Mouse (Mus musculus): ENCODE data around the gene Cxadr. TPM values are rescaled to one million over a fixed set of nuclear protein-coding genes. Genes with fewer than 3 reads are reported as not detected.
A peak's percentile ranks its signal among the peaks of the same experiment; 100 is the strongest.

The Cxadr gene
- polyA plus RNA-seq, 1 experiment from 2014 or later = 37.7 TPM

DNA sequence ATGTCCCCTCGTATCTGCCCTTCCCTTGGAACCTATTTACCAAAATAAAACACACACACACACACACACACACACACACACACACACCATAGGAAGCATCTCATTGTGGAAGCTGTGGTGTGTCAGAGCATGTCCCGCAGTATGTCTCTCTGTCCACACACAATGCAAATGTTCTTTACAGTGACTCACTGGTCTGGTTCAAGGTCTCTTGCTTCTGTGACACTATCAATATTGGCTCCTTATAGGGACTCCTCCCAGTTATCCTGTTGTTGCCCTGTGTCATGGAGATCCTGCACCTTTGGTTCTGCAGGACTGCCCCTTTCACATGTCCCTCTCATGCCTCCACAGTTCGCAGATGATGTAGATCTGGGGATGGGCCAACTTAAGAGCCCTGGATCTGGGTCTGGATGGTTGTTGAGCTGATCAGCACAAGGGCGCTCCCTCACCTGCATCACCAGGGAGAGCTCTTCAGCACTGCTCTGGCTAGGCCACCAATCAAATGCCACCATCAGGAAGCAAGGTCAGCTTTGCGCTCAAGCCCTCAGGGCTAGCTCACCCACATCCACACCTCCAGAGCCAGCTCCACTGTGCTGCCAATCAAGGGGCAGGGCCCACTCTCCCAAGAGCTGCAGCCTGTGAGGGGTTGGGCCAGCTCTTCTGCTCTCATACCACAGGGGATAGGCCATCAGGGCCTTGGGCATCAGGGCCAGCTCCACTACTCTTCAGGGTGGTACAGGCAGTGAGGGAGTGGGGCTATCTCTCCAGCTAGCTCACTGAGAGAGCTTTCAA, 21.0 kb upstream of the Cxadr start:
- no peaks in the 10 kb centered on the region for H3K9me3 ChIP-seq
- ATAC-seq (ENCODE audit: insufficient number of reproducible peaks, insufficient read depth, low FRiP score, low TSS enrichment) = 0 out of 2 replicates have a peak, but pooled peaks have one; percentile 15
- H3K4me1 ChIP-seq = no peaks in the 10 kb centered on the region
- WGBS = 86% methylated on average over 5 of the region's 5 CpGs
- no peak overlapping the region for H3K4me3 ChIP-seq
- H3K4me2 ChIP-seq (replicated peaks) = no peak overlapping the region
- no peaks in the 10 kb centered on the region for H3K36me3 ChIP-seq
- no peak overlapping the region for H3K27ac ChIP-seq
- H3K27me3 ChIP-seq = no peaks in the 10 kb centered on the region
- no peak overlapping the region for H3K9ac ChIP-seq

DNA sequence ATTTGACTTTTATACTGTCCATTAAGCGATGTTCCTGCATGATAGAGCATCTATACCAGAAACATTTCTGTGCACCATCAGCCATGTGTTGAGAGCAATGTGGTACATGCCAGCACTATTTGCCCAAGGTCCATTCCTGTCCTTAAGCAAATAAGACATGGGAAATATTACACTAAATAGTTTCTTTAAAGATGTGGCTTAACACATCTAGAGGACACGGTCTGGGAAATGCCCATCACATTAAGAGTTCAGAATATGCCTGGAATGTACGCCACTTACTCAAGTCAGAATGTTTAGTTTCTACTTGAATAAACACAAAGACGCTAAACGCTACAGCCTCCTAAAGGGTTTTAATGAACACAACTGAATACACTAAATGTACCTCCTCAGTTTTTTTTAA, 18.1 kb upstream of the Cxadr start:
- ATAC-seq (ENCODE audit: insufficient number of reproducible peaks, insufficient read depth, low FRiP score, low TSS enrichment) = no peak

DNA sequence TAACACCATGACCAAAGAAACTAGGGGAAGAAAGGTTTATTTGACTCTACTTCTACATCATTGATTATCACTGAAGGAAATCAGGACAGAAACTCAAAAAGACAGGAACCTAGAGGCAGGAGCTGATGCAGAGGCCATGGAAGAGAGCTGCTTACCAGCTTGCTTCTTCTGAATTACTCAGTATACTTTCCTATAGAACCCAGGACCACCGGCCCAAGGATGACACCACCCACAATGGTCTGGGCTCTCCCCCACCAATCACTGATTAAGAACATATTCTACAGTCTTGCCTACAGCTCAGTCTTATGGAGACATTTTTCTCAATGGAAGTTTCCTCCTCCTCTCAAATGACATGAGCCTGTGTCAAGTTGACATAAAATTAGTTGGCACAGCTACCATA, 7.2 kb upstream of the Cxadr start:
- no peak overlapping the region for H3K4me3 ChIP-seq
- WGBS = 83% methylated on average over 1 of the region's 1 CpGs
- no peak overlapping the region for H3K9ac ChIP-seq
- H3K36me3 ChIP-seq = no peaks in the 10 kb centered on the region
- no peak overlapping the region for H3K4me2 ChIP-seq (replicated peaks)
- H3K27ac ChIP-seq = no peak overlapping the region
- no peaks in the 10 kb centered on the region for H3K4me1 ChIP-seq
- H3K9me3 ChIP-seq = no peaks in the 10 kb centered on the region
- ATAC-seq (ENCODE audit: insufficient number of reproducible peaks, insufficient read depth, low FRiP score, low TSS enrichment) = no peak
- H3K27me3 ChIP-seq = no peaks in the 10 kb centered on the region

More for the DNA sequence above, 18.1 kb upstream of the Cxadr start:
- Histone ChIP-seq H3K27me3 (no peaks in the 10 kb centered on the region), H3K4me1 (no peaks in the 10 kb centered on the region), H3K9me3 (no peaks in the 10 kb centered on the region), H3K27ac (no peak overlapping the region), H3K4me2 (replicated peaks) (no peak overlapping the region), H3K4me3 (no peak overlapping the region), H3K36me3 (no peaks in the 10 kb centered on the region), H3K9ac (no peak overlapping the region)
- WGBS = 70% methylated on average over 5 of the region's 5 CpGs

DNA sequence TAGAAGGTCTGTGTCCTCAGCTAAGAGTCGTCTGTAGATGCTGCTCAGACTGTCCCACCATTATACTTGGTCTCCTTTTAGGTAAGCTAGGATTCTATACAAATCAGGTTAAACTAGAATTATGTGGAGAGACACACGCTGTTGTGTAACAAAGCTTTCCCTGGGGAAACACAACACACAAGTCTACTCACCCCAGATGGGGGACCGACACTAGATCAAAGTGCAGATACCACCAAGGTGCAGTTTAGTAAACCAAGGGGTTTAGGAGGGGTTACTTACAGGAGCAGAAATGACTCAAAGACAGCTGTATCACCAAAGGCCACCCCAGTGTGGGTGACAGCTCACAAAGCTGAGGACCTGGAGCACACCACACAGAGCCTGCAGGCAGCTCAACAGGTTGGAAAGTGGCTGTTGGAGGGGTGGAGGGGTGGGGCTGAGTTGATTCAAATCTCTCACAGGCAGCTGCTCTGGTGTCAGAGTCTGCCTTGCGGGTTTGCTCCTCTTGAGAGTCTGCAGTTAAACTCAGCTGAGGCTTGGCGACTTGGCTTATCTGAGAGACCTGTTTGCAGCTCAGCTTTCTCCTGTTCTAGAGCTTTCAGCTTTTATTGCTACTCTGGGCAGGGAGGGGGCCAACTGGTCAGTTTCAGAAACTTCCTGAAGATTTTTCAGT, 6.5 kb upstream of the Cxadr start:
- no peak overlapping the region for H3K4me3 ChIP-seq
- no peaks in the 10 kb centered on the region for H3K36me3 ChIP-seq
- no peak for ATAC-seq (ENCODE audit: insufficient number of reproducible peaks, insufficient read depth, low FRiP score, low TSS enrichment)
- H3K27me3 ChIP-seq = no peaks in the 10 kb centered on the region
- no peak overlapping the region for H3K27ac ChIP-seq
- H3K4me1 ChIP-seq = no peaks in the 10 kb centered on the region
- H3K4me2 ChIP-seq (replicated peaks) = no peak overlapping the region
- 43% methylated on average over 5 of the region's 5 CpGs for WGBS
- no peak overlapping the region for H3K9ac ChIP-seq
- no peaks in the 10 kb centered on the region for H3K9me3 ChIP-seq

DNA sequence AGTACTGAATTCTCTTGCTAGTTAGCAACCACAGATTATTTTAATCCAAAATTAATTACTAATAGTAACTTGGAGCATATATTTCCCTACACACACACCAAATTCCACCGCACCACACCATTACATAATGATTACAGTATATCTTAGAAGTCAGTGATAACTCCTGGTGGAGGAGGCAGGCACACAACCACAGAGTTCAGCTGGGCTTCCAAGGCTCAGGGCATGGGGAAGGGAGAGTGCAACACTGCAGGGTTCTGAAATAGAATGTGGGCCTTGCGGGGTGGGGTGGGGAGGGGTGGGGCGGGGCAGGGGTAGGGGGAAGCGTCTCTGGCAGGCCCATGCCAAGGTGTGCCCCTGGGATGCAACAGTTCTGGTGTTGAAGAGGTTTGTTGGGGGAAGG, 5.7 kb upstream of the Cxadr start:
- H3K27ac ChIP-seq = no peak overlapping the region
- WGBS = 65% methylated on average over 4 of the region's 4 CpGs
- no peaks in the 10 kb centered on the region for H3K4me1 ChIP-seq
- H3K9ac ChIP-seq = no peak overlapping the region
- H3K4me3 ChIP-seq = no peak overlapping the region
- 0 out of 2 replicates have a peak, but pooled peaks cover 8% of the 10 kb centered on the region for H3K27me3 ChIP-seq
- ATAC-seq (ENCODE audit: insufficient number of reproducible peaks, insufficient read depth, low FRiP score, low TSS enrichment) = no peak
- no peaks in the 10 kb centered on the region for H3K36me3 ChIP-seq
- H3K4me2 ChIP-seq (replicated peaks) = no peak overlapping the region
- no peaks in the 10 kb centered on the region for H3K9me3 ChIP-seq

DNA sequence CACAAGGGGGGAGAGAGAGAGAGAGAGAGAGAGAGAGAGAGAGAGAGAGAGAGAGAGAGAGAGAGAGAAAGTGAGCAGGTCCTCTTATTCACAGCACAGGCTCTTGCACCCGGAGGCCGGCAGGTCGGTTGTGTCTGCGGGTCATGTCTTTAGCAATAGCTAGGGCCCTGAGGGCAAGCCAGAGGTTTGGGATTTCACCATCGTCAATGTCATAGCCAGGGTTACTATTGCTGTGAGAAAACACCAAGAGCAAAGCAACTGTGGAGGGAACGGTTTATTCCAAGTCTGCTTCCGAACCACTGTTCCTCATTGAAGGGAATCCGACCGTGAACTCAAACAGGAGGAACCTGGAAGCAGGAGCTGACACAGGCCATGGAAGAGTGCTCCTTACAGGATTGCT, 5.2 kb upstream of the Cxadr start:
- 0 out of 2 replicates have a peak, but pooled peaks cover 8% of the 10 kb centered on the region for H3K27me3 ChIP-seq
- ATAC-seq (ENCODE audit: insufficient number of reproducible peaks, insufficient read depth, low FRiP score, low TSS enrichment) = no peak
- no peak overlapping the region for H3K4me2 ChIP-seq (replicated peaks)
- no peak overlapping the region for H3K27ac ChIP-seq
- no peaks in the 10 kb centered on the region for H3K4me1 ChIP-seq
- 65% methylated on average over 9 of the region's 9 CpGs for WGBS
- no peak overlapping the region for H3K4me3 ChIP-seq
- H3K9ac ChIP-seq = no peak overlapping the region
- H3K9me3 ChIP-seq = no peaks in the 10 kb centered on the region
- no peaks in the 10 kb centered on the region for H3K36me3 ChIP-seq

DNA sequence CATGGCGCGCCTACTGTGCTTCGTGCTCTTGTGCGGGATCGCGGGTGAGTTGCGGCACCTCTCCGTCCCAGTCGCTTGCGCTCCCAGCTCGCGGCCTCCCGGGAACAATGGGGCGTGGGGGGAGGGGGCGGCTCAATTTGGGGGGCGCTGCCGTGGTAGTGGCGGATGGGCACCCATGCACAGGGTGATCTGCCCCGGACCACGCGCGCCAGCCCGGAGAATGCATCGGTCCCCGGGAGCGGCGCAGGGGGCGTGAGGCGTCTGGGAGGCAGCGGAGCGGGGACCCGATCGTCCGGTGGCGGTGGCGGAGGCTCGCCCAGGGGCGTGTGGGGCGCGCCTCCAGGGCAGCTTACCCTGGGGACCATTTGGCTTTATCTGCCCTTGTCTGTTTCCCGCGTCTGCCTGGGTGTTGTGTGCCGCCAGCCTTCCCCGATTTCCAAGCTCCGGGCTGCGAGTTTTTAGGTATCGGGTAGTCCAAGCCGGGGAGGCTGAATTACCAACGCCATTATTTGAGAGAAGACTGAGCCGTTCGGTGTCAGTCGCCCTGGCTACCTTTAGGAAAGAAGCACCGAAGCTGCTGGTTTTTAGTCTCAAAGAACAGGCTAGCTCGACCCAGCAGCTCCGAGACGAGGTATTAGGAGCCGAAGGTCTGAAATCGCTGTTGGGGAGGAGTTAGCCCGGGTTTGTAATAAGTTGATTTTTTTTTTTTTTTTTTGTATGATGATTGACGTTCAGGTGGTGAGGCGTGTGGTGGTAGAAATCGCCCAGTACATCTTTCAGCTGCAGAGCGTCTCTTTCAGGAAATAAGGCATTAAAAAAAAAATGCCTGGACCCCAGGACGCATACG, 765 bp downstream of the Cxadr start:
- Histone ChIP-seq H3K9ac (peak overlapping the region; percentile 80), H3K4me2 (replicated peaks) (peak overlapping the region; percentile 78), H3K27me3 (0 out of 2 replicates have a peak, but pooled peaks cover 8% of the 10 kb centered on the region), H3K27ac (peak overlapping the region; percentile 73), H3K36me3 (0 out of 2 replicates have a peak, but pooled peaks cover 5% of the 10 kb centered on the region), H3K9me3 (no peaks in the 10 kb centered on the region), H3K4me1 (no peaks in the 10 kb centered on the region), H3K4me3 (peak overlapping the region; percentile 81)
- WGBS = under 1% methylated on average over 63 of the region's 65 CpGs
- peak; percentile 70 for ATAC-seq (ENCODE audit: insufficient number of reproducible peaks, insufficient read depth, low FRiP score, low TSS enrichment)

DNA sequence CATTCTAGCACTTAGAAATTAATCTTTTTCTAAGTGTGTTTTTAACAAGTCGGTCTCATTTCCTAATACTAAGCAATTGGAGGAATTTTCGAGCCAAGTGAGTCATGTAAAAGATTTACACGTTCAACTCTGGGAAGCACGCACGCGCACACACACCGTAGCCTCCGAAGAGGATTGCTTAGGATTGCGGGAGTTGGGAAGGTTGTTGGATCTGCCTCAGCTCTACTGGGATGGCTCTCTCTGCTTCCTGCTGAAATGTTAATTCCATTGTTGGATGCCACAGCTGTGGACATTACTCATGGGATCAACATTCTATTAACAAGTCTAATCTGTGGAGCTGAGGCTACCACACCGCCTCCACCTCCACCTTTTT, 1.4 kb downstream of the Cxadr start:
- WGBS = 7% methylated on average over 10 of the region's 10 CpGs
- H3K36me3 ChIP-seq = 0 out of 2 replicates have a peak, but pooled peaks cover 5% of the 10 kb centered on the region
- no peaks in the 10 kb centered on the region for H3K4me1 ChIP-seq
- H3K4me3 ChIP-seq = peak overlapping the region; percentile 81
- H3K27ac ChIP-seq = no peak overlapping the region
- H3K4me2 ChIP-seq (replicated peaks) = peak overlapping the region; percentile 78
- H3K27me3 ChIP-seq = 0 out of 2 replicates have a peak, but pooled peaks cover 8% of the 10 kb centered on the region
- peak overlapping the region; percentile 80; the same call in 1 of the 2 replicates for H3K9ac ChIP-seq
- no peaks in the 10 kb centered on the region for H3K9me3 ChIP-seq
- ATAC-seq (ENCODE audit: insufficient number of reproducible peaks, insufficient read depth, low FRiP score, low TSS enrichment) = no peak

DNA sequence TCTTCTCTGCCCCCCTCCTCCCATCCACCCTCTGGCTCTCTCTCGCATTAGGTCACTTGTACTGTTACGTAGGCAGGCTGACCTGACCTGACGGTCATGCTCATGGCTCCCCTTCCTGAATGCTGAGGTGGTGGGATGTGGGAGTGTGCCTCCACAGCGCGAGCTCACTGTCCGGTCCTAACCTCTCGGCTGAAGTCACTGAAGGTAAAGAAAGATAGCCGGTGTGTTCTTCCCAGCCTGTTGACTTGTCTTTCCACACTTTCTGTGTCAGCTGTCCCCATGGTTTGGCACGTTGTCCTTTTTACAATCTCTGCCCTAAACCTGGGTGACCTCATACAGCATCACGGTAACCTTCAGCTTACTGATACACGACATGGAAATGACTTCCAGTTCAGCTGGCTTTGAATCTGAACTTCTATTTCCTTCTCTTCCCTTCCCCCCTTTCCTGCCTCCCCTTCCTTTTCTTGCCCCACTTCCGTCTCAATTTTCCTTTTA, 4.4 kb downstream of the Cxadr start:
- ATAC-seq (ENCODE audit: insufficient number of reproducible peaks, insufficient read depth, low FRiP score, low TSS enrichment) = no peak
- Histone ChIP-seq H3K9me3 (no peaks in the 10 kb centered on the region), H3K4me3 (no peak overlapping the region), H3K27me3 (no peaks in the 10 kb centered on the region), H3K4me1 (no peaks in the 10 kb centered on the region), H3K4me2 (replicated peaks) (no peak overlapping the region), H3K27ac (no peak overlapping the region), H3K9ac (no peak overlapping the region), H3K36me3 (0 out of 2 replicates have a peak, but pooled peaks cover 5% of the 10 kb centered on the region)
- 84% methylated on average over 12 of the region's 12 CpGs for WGBS

DNA sequence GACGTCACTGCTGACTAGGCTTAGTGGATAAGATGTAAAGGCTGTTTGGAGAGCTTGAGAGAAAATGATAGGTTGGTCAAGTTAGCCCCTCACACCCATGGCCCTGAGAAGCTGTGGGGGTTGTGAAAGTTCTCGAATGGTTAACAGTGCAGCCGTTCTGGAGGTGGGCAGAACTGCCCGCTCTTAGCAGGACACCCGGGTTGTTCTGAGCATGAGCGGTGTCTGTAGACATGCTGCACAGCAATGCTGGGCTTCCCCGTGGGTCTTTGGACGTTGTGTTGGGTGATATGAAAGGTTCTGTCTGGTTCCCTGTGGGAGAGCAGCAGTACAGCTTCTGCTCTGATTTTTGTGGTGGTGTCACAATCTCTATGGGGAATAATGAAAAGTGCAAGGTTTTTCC, 5.3 kb downstream of the Cxadr start:
- no peak for ATAC-seq (ENCODE audit: insufficient number of reproducible peaks, insufficient read depth, low FRiP score, low TSS enrichment)
- no peak overlapping the region for H3K27ac ChIP-seq
- H3K4me2 ChIP-seq (replicated peaks) = no peak overlapping the region
- 86% methylated on average over 8 of the region's 8 CpGs for WGBS
- no peaks in the 10 kb centered on the region for H3K9me3 ChIP-seq
- 0 out of 2 replicates have a peak, but pooled peaks cover 5% of the 10 kb centered on the region for H3K36me3 ChIP-seq
- 0 out of 2 replicates have a peak, but pooled peaks cover under 1% of the 10 kb centered on the region for H3K4me1 ChIP-seq
- H3K27me3 ChIP-seq = no peaks in the 10 kb centered on the region
- no peak overlapping the region for H3K9ac ChIP-seq
- H3K4me3 ChIP-seq = no peak overlapping the region

DNA sequence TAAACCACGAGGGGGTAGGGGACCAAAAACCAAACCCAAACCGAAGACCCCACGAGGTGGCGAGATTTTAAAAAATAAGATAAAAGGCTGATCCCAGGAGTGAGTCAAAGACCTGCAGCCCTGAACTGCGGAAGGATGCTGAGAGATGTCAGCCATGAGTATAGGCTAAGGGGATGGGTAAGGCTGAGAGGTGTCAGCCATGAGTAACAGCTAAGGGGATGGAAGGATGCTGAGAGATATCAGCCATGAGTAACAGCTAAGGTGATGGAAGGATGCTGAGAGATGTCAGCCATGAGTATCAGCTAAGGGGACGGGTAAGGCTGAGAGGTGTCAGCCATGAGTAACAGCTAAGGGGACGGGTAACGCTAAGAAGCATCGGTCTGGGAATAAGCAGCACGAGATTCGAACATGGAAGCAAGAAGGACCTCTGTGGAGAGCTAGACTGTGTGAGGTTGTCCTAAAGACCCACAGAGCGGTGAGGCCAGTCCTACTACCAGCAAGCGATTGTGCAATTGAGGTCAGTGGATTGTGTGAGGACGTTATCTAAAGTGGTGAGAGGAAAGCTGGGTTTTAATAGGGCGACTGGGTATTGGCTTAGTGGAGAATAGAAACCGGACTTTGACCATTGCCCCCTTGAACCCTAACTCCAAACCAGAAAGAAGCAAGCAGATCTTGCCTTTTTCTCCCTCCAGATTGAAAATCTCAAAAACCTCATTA, 6.3 kb downstream of the Cxadr start:
- H3K4me3 ChIP-seq = no peak overlapping the region
- ATAC-seq (ENCODE audit: insufficient number of reproducible peaks, insufficient read depth, low FRiP score, low TSS enrichment) = no peak
- H3K9ac ChIP-seq = no peak overlapping the region
- H3K4me1 ChIP-seq = 0 out of 2 replicates have a peak, but pooled peaks cover 6% of the 10 kb centered on the region
- no peaks in the 10 kb centered on the region for H3K9me3 ChIP-seq
- H3K4me2 ChIP-seq (replicated peaks) = no peak overlapping the region
- H3K36me3 ChIP-seq = 0 out of 2 replicates have a peak, but pooled peaks cover 5% of the 10 kb centered on the region
- H3K27ac ChIP-seq = no peak overlapping the region
- H3K27me3 ChIP-seq = no peaks in the 10 kb centered on the region
- WGBS = 93% methylated on average over 16 of the region's 16 CpGs

Data from embryonic facial prominence, embryonic 12.5 days (tissue).